Mouse (Mus musculus) embryonic facial prominence, embryonic 12.5 days (tissue): ENCODE results near the gene Rps24. TPM values are rescaled to one million over a fixed set of nuclear protein-coding genes. Genes with fewer than 3 reads are reported as not detected.
"Not testable (repeated sequence)": the region's sequence is repeated elsewhere in the genome, so short reads cannot be mapped to it uniquely, and the experiment has no call there.

ENCODE experiments used
- ATAC-seq: fragments of 200-750 bp; cut with Nextera tagmentation; 2 replicates; pipeline ENCODE4 v1.8.0; 2017; ENCODE audit not compliant: insufficient number of reproducible peaks, insufficient read depth, low FRiP score, low TSS enrichment
- H3K27ac ChIP-seq: fragments of 300-500 bp; sonication (generic); 2 replicates; pipeline ENCODE4 v1.5.1; 2016; ENCODE audit warnings: mild to moderate bottlenecking
- H3K27me3 ChIP-seq: fragments of 300-500 bp; sonication (generic); 2 replicates; pipeline ENCODE4 v1.6.1; 2016; ENCODE audit warnings: mild to moderate bottlenecking, moderate library complexity
- H3K36me3 ChIP-seq: fragments of 300-500 bp; sonication (generic); 2 replicates; pipeline ENCODE4 v1.6.1; 2016; ENCODE audit warnings: mild to moderate bottlenecking
- H3K4me1 ChIP-seq: fragments of 300-500 bp; sonication (generic); 2 replicates; pipeline ENCODE4 v1.6.1; 2016
- H3K4me2 ChIP-seq: fragments of 300-500 bp; sonication (generic); replicated peaks from 2 replicates; pipeline ENCODE4 v1.6.1; 2016; ENCODE audit warnings: mild to moderate bottlenecking, moderate library complexity
- H3K4me3 ChIP-seq: fragments of 300-500 bp; sonication (generic); 2 replicates; pipeline ENCODE4 v1.5.1; 2016; ENCODE audit warnings: mild to moderate bottlenecking
- H3K9ac ChIP-seq: fragments of 300-500 bp; sonication (generic); 2 replicates; pipeline ENCODE4 v1.6.1; 2016; ENCODE audit warnings: mild to moderate bottlenecking, moderate library complexity
- H3K9me3 ChIP-seq: fragments of 300-500 bp; sonication (generic); 2 replicates; pipeline ENCODE4 v1.6.1; 2016; ENCODE audit warnings: mild to moderate bottlenecking, moderate library complexity
- WGBS: fragments of 180-500 bp; shearing (Covaris S2); methylation state at CpG from one replicate; pipeline ENCODE4 v1.1.7; 2016; 5-methylcytosine and 5-hydroxymethylcytosine counted together
- polyA plus RNA-seq: library from polyadenylated mRNA; unstranded; fragments of >200 nt; fragmentation: Nextera tagmentation; extraction: Ambion mirVana; gene quantifications from 2 replicates; pipeline ENCODE4 v1.2.1, GENCODE M21; 2016

Rps24 gene
- polyA plus RNA-seq, result 1,139 and 1,150 TPM in 2 replicates

DNA sequence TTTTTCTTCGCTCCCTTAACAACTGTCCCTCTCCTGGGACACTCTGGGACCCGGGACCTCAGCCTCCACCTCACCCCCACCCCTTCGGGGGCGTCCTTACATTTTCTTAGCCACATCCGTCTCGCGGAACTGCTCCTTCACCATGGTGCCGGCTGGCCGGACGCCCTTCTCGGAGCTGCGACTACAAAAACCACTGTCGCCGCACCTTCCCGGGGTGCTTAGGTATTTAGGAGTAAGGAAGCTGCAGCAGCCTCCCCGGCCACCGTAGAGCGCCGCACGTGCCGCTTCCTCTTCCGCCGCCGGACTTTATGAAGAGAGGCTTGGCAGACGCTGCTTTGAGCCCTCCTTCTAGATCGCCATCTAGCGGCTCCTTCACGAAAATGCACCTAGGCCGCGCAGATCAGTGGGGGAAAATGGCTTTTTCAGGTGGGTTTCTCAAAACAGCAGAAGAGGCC, at the start of gene Rps24, which contains the start of gene Polr3a:
TSS of gene Rps24 (plus strand) at position 353 of the 455 bp plus-strand sequence.
TSS of gene Polr3a (minus strand) at position 286 of the 455 bp plus-strand sequence.
- Histone ChIP-seq H3K27ac (0 out of 2 replicates have a peak within 1 kb of the TSS, but pooled peaks have one; percentile 41), H3K36me3 (peaks cover 28% of the 10 kb centered on the region), H3K4me3 (peak within 1 kb of the TSS; percentile 90), H3K9me3 (no peaks in the 10 kb centered on the region), H3K4me1 (peaks cover 14% of the 10 kb centered on the region), H3K4me2 (peak within 1 kb of the TSS; percentile 77), H3K9ac (peak within 1 kb of the TSS; percentile 79), H3K27me3 (no peaks in the 10 kb centered on the region)
- WGBS, result under 1% methylated on average over 30 of the region's 30 CpGs
- peak; percentile 16; the same call in 1 of the 2 replicates for ATAC-seq

GRCm38 (mm10) chr14:24443529-24443928, 43.4 kb upstream of the Rps24 start:
- not testable (repeated sequence) for H3K9me3 ChIP-seq
- 87% methylated on average over 4 of the region's 4 CpGs for WGBS

DNA sequence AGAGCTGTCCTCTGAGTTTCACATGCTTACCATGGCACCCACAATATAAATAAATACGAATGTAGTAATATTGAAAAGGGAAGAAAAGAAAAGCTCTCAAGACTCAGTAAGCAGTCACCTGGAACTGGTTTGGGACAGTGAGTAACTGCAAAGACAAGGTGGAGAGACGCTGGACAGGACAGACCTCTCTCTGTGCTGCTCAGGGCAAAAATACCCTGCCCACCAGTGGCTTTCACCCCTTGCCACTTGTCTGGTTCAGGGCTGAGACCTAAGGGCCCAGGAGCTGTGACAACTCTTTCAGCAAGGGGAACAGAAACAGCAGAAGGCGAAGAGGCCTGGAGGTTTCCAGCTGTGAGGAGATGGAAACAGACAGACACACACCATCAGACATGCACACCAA, 28.7 kb upstream of the Rps24 start:
- no peaks in the 10 kb centered on the region for H3K9me3 ChIP-seq
- peaks cover 96% of the 10 kb centered on the region for H3K36me3 ChIP-seq
- 84% methylated on average over 3 of the region's 3 CpGs for WGBS
- no peaks in the 10 kb centered on the region for H3K4me1 ChIP-seq
- no peak for ATAC-seq
- H3K27me3 ChIP-seq, result no peaks in the 10 kb centered on the region
- no peak overlapping the region for H3K4me3 ChIP-seq
- no peak overlapping the region for H3K27ac ChIP-seq
- no peak overlapping the region for H3K4me2 ChIP-seq
- no peak overlapping the region for H3K9ac ChIP-seq

More at GRCm38 (mm10) chr14:24443529-24443928, 43.4 kb upstream of the Rps24 start:
- H3K27me3 ChIP-seq, H3K4me2 ChIP-seq, H3K27ac ChIP-seq, ATAC-seq, H3K9ac ChIP-seq, H3K4me3 ChIP-seq, H3K4me1 ChIP-seq: not testable (repeated sequence)
- peaks cover 19% of the 10 kb centered on the region for H3K36me3 ChIP-seq

DNA sequence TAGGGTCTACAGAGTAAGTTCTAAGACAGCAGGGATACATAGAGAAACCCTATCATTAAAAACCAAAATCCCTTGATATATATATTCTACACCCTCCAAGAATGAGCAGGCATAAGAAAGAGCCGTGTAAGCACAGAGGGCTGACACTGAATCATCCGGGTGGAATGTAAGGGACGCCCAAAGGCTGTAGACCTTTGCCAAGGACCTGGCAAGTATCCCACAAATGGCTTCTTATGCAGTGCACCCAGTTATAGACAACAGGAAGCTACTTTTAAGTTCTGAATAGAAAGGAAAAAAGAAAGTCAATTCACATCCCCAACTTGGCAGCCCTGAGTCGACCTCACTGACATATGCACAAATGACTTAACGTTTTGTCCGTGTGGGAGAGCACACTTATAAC, 18.1 kb upstream of the Rps24 start:
- no peak for ATAC-seq
- Histone ChIP-seq H3K4me1 (no peaks in the 10 kb centered on the region), H3K9me3 (no peaks in the 10 kb centered on the region), H3K4me2 (no peak overlapping the region), H3K36me3 (peaks cover 86% of the 10 kb centered on the region), H3K4me3 (no peak overlapping the region), H3K27ac (no peak overlapping the region), H3K9ac (no peak overlapping the region), H3K27me3 (no peaks in the 10 kb centered on the region)
- WGBS, result 92% methylated on average over 6 of the region's 6 CpGs

DNA sequence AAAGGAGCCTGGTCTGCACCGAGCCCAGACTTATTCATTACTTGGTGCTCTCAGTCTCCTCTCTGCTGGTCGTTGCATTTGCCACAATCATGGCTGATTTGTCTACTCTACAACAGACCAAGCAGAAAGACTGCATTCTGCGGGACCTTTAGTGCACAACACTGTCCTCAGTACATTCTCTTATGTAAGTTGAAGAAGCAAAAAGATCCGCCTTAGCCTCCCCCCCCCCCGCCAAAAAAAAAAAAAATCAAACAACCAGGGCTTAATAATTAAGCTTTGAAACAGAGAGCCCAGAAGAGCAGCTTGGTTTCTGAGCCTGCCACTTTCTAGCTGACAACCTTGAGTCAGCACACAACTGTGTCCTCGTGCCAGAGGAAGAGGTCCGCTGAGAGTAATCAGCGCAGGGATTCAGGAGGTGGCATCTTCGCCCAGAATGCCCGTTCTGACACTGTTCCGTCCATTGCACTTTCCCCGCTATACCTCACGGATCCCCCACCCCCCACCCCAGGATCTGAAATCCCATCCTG, 621 bp upstream of the Rps24 start:
- peak overlapping the region; percentile 90 for H3K4me3 ChIP-seq
- H3K36me3 ChIP-seq, result peaks cover 33% of the 10 kb centered on the region
- H3K27me3 ChIP-seq, result no peaks in the 10 kb centered on the region
- no peaks in the 10 kb centered on the region for H3K9me3 ChIP-seq
- H3K4me1 ChIP-seq, result peaks cover 9% of the 10 kb centered on the region
- H3K4me2 ChIP-seq, result peak overlapping the region; percentile 77
- H3K9ac ChIP-seq, result peak overlapping the region; percentile 79
- no peak for ATAC-seq
- H3K27ac ChIP-seq, result 0 out of 2 replicates have a peak overlapping the region, but pooled peaks have one; percentile 41
- 8% methylated on average over 13 of the region's 13 CpGs for WGBS

DNA sequence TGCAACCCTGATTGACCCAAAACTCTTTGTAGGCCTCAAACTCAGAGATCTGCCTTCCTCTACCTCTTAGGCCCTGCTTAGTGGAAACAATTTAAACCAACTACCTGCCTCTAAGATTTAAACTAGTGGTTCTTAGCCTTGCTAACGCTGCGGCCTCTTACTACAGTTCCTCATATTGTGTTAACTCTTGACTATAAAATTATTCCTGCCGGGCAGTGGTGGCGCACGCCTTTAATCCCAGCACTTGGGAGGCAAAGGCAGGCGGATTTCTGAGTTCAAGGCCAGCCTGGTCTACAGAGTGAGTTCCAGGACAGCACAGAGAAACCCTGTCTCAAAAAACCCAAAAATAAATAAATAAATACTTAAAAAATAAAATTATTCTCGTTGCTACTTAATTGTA, 2.8 kb downstream of the Rps24 start:
- 89% methylated on average over 7 of the region's 7 CpGs for WGBS
- H3K9ac ChIP-seq, H3K4me2 ChIP-seq, H3K27me3 ChIP-seq, H3K9me3 ChIP-seq, H3K4me3 ChIP-seq, H3K27ac ChIP-seq, ATAC-seq: not testable (repeated sequence)
- peaks cover 26% of the 10 kb centered on the region for H3K36me3 ChIP-seq
- H3K4me1 ChIP-seq, result peaks cover 37% of the 10 kb centered on the region

- H3K9ac ChIP-seq, result peak overlapping the region; percentile 98
- peak overlapping the region; percentile 95 for H3K4me3 ChIP-seq
- ATAC-seq, result peak; percentile 87
- H3K4me1 ChIP-seq, result peaks cover 35% of the 10 kb centered on the region
- under 1% methylated on average over 64 of the region's 64 CpGs for WGBS
- H3K36me3 ChIP-seq, result peaks cover 35% of the 10 kb centered on the region
- peak overlapping the region; percentile 84 for H3K4me2 ChIP-seq
- H3K27me3 ChIP-seq, result no peaks in the 10 kb centered on the region
- H3K9me3 ChIP-seq, result no peaks in the 10 kb centered on the region
- peak overlapping the region; percentile 86 for H3K27ac ChIP-seq
These were observed 3.7 kb downstream of the Rps24 start for GRCm38 (mm10) chr14:24490468-24491265.

- H3K9me3 ChIP-seq, result no peaks in the 10 kb centered on the region
- H3K9ac ChIP-seq, result peak overlapping the region; percentile 98
- H3K27me3 ChIP-seq, result no peaks in the 10 kb centered on the region
- H3K27ac ChIP-seq, result peak overlapping the region; percentile 86
- peaks cover 30% of the 10 kb centered on the region for H3K4me1 ChIP-seq
- H3K4me3 ChIP-seq, result peak overlapping the region; percentile 95
- no peak for ATAC-seq
- WGBS, result 4% methylated on average over 11 of the region's 11 CpGs
- H3K36me3 ChIP-seq, result peaks cover 42% of the 10 kb centered on the region
- peak overlapping the region; percentile 84 for H3K4me2 ChIP-seq
These were observed 4.5 kb downstream of the Rps24 start for GRCm38 (mm10) chr14:24491266-24491981.

DNA sequence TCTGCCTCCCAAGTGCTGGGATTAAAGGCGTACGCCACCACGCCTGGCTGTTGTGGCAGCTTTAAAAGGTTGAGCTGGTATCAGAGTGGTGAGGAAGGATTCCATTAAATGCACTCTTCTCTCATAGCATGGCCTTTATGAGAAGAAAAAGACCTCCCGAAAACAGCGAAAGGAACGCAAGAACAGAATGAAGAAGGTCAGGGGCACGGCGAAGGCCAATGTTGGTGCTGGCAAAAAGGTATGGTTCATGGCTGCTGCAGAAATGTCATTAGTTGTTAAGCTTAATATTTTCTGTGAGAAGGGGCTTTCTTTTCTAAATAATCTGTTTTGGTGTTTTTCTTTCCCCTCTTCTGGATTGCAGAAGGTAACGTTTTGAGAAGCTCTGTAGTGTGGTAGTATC, 6.3 kb downstream of the Rps24 start:
- peak overlapping the region; percentile 5; the same call in 1 of the 2 replicates for H3K4me2 ChIP-seq
- 86% methylated on average over 9 of the region's 9 CpGs for WGBS

DNA sequence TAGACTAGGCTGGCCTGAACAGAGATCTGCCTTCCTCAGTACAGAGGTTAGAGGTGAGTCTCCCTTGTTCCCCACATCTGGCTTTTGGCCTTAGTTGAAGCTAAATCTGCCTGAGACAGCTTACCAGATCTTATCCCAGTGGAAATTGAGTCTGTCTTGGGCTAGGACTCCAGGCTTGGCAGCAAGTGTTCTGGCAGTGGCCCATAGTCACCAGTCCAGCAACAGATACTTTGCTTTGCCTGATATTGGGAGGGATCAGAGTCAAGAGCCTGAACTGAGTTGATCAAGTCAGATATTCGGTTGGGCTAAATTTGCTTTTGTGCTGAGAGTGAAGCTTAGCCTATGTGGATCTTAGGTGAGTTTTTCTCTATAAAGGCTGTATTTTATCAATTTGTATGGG, 9.6 kb downstream of the Rps24 start:
- H3K9me3 ChIP-seq, result no peaks in the 10 kb centered on the region
- WGBS, result 92% methylated on average over 1 of the region's 1 CpGs
- no peaks in the 10 kb centered on the region for H3K27me3 ChIP-seq
- peaks cover 34% of the 10 kb centered on the region for H3K4me1 ChIP-seq
- no peak for ATAC-seq
- H3K36me3 ChIP-seq, result peaks cover 71% of the 10 kb centered on the region
- H3K9ac ChIP-seq, result no peak overlapping the region
- no peak overlapping the region for H3K27ac ChIP-seq
- H3K4me2 ChIP-seq, result no peak overlapping the region
- no peak overlapping the region for H3K4me3 ChIP-seq

More for the DNA sequence above, 6.3 kb downstream of the Rps24 start:
- H3K27me3 ChIP-seq, result no peaks in the 10 kb centered on the region
- no peak overlapping the region for H3K27ac ChIP-seq
- peaks cover 30% of the 10 kb centered on the region for H3K4me1 ChIP-seq
- H3K36me3 ChIP-seq, result peaks cover 60% of the 10 kb centered on the region
- no peak for ATAC-seq
- no peaks in the 10 kb centered on the region for H3K9me3 ChIP-seq
- H3K9ac ChIP-seq, result 0 out of 2 replicates have a peak overlapping the region, but pooled peaks have one; percentile 15
- H3K4me3 ChIP-seq, result no peak overlapping the region

- Histone ChIP-seq H3K4me1 (peaks cover 25% of the 10 kb centered on the region), H3K27ac (no peak overlapping the region), H3K4me2 (no peak overlapping the region), H3K36me3 (peaks cover 66% of the 10 kb centered on the region), H3K9me3 (no peaks in the 10 kb centered on the region), H3K9ac (no peak overlapping the region), H3K27me3 (no peaks in the 10 kb centered on the region), H3K4me3 (no peak overlapping the region)
- 97% methylated on average over 1 of the region's 1 CpGs for WGBS
- ATAC-seq, result no peak
These were observed 10.5 kb downstream of the Rps24 start for GRCm38 (mm10) chr14:24497443-24497842.
